ENCODE assay signal across 25 mouse cellular contexts in the genomic region with DNA sequence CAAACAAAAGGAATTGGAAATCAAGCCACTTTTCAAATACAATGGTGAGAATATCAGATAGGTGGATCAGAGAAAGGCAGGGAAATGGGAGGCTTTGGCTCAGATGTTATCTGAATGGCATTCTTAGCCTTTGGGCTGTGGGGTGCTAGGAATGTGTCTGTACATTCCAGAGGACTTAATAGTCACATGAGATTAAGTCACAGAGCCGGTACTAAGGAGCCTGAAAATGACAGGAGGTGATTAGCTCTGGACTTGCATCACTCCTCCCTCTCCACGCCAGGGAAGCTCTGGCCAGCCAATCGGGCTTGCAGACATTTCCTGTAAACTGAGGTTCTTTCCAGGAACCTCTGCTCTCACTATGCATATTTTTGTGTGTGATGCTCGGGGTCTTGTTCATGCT. TPM values are rescaled to one million over a fixed set of nuclear protein-coding genes. Genes with fewer than 3 reads are reported as not detected.
DNase-seq lines count a peak whose midpoint lies in the region; ATAC-seq and TF ChIP-seq lines count a peak whose summit lies in the region.
"Had no signal": no experiment of that assay in that cellular context is flagged by ENCODE, and none has a peak within 500 bp of the region (broad histone marks: within the 10 kb centered on the region; RNA-seq: fewer than 3 reads in every experiment).

No protein-coding gene starts in this region.

- DNase-seq in embryonic facial prominence, embryonic 11.5 days (ENCODE audit: low spot score): peak; percentile 22
- no peak for DNase-seq in embryonic facial prominence, embryonic 10.5 days (ENCODE audit: low spot score)
- peak; percentile 32 for DNase-seq in lung, embryonic 14.5 days
- DNase-seq in lung, postnatal 25 days (ENCODE audit: low spot score): no peak
- DNase-seq in R1 (ENCODE audit: low read depth, low spot score): peak; percentile 87
- DNase-seq in thymus, postnatal 0 days (ENCODE audit: low spot score): no peak
- no peak for DNase-seq in frontal cortex, postnatal 10 days (ENCODE audit: low spot score in 2 of 2)
- DNase-seq: adrenal gland, postnatal 36 days; cerebellum, adult 2 months; cerebellum, postnatal 14 days; gastrocnemius, postnatal 14 days; kidney, adult 18-20 months; kidney, postnatal 36 days; liver, postnatal 0 days; lung, postnatal 14 days; right cerebral cortex, adult 18-20 months had no signal

- no peaks in the 10 kb centered on the region for H3K4me1 ChIP-seq in embryonic facial prominence, embryonic 11.5 days (ENCODE audit: control insufficient read depth, insufficient read depth, low read length)
- peaks cover 34% of the 10 kb centered on the region for H3K4me1 ChIP-seq in embryonic facial prominence, embryonic 10.5 days
- peaks cover 8% of the 10 kb centered on the region; the same call in 1 of the 2 replicates for H3K4me1 ChIP-seq in lung, embryonic 14.5 days (ENCODE audit: insufficient read depth)
- peaks cover 9% of the 10 kb centered on the region; the same call in 1 of the 2 replicates for H3K4me1 ChIP-seq in small intestine, adult 2 months (ENCODE audit: control insufficient read depth, insufficient read depth, insufficient read length, low read length)

- H3K36me3 ChIP-seq in embryonic facial prominence, embryonic 11.5 days (replicated peaks; ENCODE audit: control insufficient read depth, insufficient read depth, low read depth, low read length): no peaks in the 10 kb centered on the region
- no peaks in the 10 kb centered on the region for H3K36me3 ChIP-seq in embryonic facial prominence, embryonic 10.5 days (replicated peaks)
- no peaks in the 10 kb centered on the region for H3K36me3 ChIP-seq in lung, embryonic 14.5 days (ENCODE audit: insufficient read depth)
- no peaks in the 10 kb centered on the region for H3K36me3 ChIP-seq in small intestine, adult 2 months (ENCODE audit: control insufficient read depth, insufficient read depth, low read length)
- H3K36me3 ChIP-seq: embryonic facial prominence, embryonic 13.5 days; liver, embryonic 12.5 days; neural tube, embryonic 12.5 days had no signal

- no peak for TF ChIP-seq POLR2A in small intestine, adult 2 months (IDR thresholded peaks at IDR 0.05; ENCODE audit: low read depth, low read length)

- ATAC-seq in embryonic facial prominence, embryonic 11.5 days (replicated peaks; ENCODE audit: insufficient number of reproducible peaks, low FRiP score, low TSS enrichment, low read depth): no peak
- no peak for ATAC-seq in lung, embryonic 14.5 days (ENCODE audit: insufficient read depth)
- ATAC-seq: forebrain, embryonic 16.5 days; liver, embryonic 12.5 days; liver, postnatal 0 days; midbrain, embryonic 16.5 days had no signal

- no peaks in the 10 kb centered on the region for H3K9me3 ChIP-seq in embryonic facial prominence, embryonic 11.5 days (replicated peaks; ENCODE audit: control insufficient read depth, low read length)
- no peaks in the 10 kb centered on the region for H3K9me3 ChIP-seq in embryonic facial prominence, embryonic 10.5 days
- H3K9me3 ChIP-seq in lung, embryonic 14.5 days (ENCODE audit: low read depth, low read length): no peaks in the 10 kb centered on the region
- H3K9me3 ChIP-seq: embryonic facial prominence, embryonic 13.5 days; liver, embryonic 12.5 days; neural tube, embryonic 12.5 days had no signal

- H3K4me3 ChIP-seq in embryonic facial prominence, embryonic 11.5 days (ENCODE audit: low read depth, low read length): no peak overlapping the region
- no peak overlapping the region for H3K4me3 ChIP-seq in embryonic facial prominence, embryonic 10.5 days
- no peak overlapping the region for H3K4me3 ChIP-seq in lung, embryonic 14.5 days (ENCODE audit: low read depth, low read length)
- no peak overlapping the region for H3K4me3 ChIP-seq in small intestine, adult 2 months (ENCODE audit: low read depth, low read length)
- H3K4me3 ChIP-seq: embryonic facial prominence, embryonic 13.5 days; erythroblast, embryonic 14.5 days; liver, embryonic 12.5 days; neural tube, embryonic 12.5 days had no signal

- no peak overlapping the region for H3K9ac ChIP-seq in embryonic facial prominence, embryonic 11.5 days (replicated peaks; ENCODE audit: low read length)
- H3K9ac ChIP-seq in lung, embryonic 14.5 days: no peak overlapping the region
- H3K9ac ChIP-seq: embryonic facial prominence, embryonic 13.5 days; hindbrain, embryonic 14.5 days; liver, embryonic 12.5 days; liver, postnatal 0 days; neural tube, embryonic 12.5 days had no signal

- no peak overlapping the region for H3K27ac ChIP-seq in embryonic facial prominence, embryonic 11.5 days (replicated peaks; ENCODE audit: low read depth, low read length)
- H3K27ac ChIP-seq in embryonic facial prominence, embryonic 10.5 days (replicated peaks): no peak overlapping the region
- H3K27ac ChIP-seq in lung, embryonic 14.5 days (ENCODE audit: low read depth): no peak overlapping the region
- peak overlapping the region; percentile 79 for H3K27ac ChIP-seq in small intestine, adult 2 months (ENCODE audit: insufficient read depth, low read depth, low read length)
- H3K27ac ChIP-seq: embryonic facial prominence, embryonic 13.5 days; hindbrain, embryonic 14.5 days; liver, embryonic 12.5 days; neural tube, embryonic 12.5 days had no signal

- WGBS in embryonic facial prominence, embryonic 11.5 days: 47% methylated on average over 4 of the region's 4 CpGs
- WGBS in embryonic facial prominence, embryonic 10.5 days: 47% methylated on average over 4 of the region's 4 CpGs
- WGBS in lung, embryonic 14.5 days: 40% methylated on average over 4 of the region's 4 CpGs
- WGBS in small intestine, adult 2 months: 38% methylated on average over 4 of the region's 4 CpGs

- TF ChIP-seq CTCF in lung, embryonic 14.5 days (IDR thresholded peaks at IDR 0.05; ENCODE audit: low read depth): no peak
- no peak for TF ChIP-seq CTCF in small intestine, adult 2 months (IDR thresholded peaks at IDR 0.05; ENCODE audit: extremely low read depth, insufficient read length, insufficient replicate concordance, low read depth, low read length)

- no peak overlapping the region for H3K4me2 ChIP-seq in embryonic facial prominence, embryonic 11.5 days (ENCODE audit: low read depth, low read length)
- no peak overlapping the region for H3K4me2 ChIP-seq in lung, embryonic 14.5 days
- H3K4me2 ChIP-seq: embryonic facial prominence, embryonic 13.5 days; hindbrain, embryonic 14.5 days; liver, embryonic 12.5 days; midbrain, embryonic 11.5 days; neural tube, embryonic 12.5 days had no signal

- no peaks in the 10 kb centered on the region for H3K27me3 ChIP-seq in embryonic facial prominence, embryonic 11.5 days (ENCODE audit: control insufficient read depth, insufficient read depth, low read length)
- no peaks in the 10 kb centered on the region; the same call in 1 of the 2 replicates for H3K27me3 ChIP-seq in embryonic facial prominence, embryonic 10.5 days (replicated peaks; ENCODE audit: low read depth, poor library complexity, severe bottlenecking)
- H3K27me3 ChIP-seq in lung, embryonic 14.5 days (ENCODE audit: insufficient read depth, low read length): no peaks in the 10 kb centered on the region
- H3K27me3 ChIP-seq in small intestine, adult 2 months (ENCODE audit: control insufficient read depth, insufficient read depth, low read length): no peaks in the 10 kb centered on the region
- H3K27me3 ChIP-seq: embryonic facial prominence, embryonic 13.5 days; neural tube, embryonic 12.5 days had no signal

RNA-seq across cellular contexts. Expression of a gene that starts 3.4 kb away (rescaled TPM):
- 11.0 and 11.5 TPM in 2 replicates for polyA plus RNA-seq in embryonic facial prominence, embryonic 11.5 days (2014; fragmentation: Nextera tagmentation; extraction: Ambion mirVana)
- 9.6 and 10.1 TPM in 2 replicates for polyA plus RNA-seq in embryonic facial prominence, embryonic 10.5 days (2016; fragmentation: Nextera tagmentation; extraction: Ambion mirVana)
- polyA plus RNA-seq in lung, embryonic 14.5 days (2014; fragmentation: Nextera tagmentation; extraction: Ambion mirVana): 7.6 and 8.9 TPM in 2 replicates
- 19.2 and 56.2 TPM in 2 replicates for polyA plus RNA-seq in small intestine, adult 2 months (2012; rRNA removed)
- polyA plus RNA-seq in thymus, postnatal 0 days (2015; fragmentation: Nextera tagmentation; extraction: Ambion mirVana): 10.2 and 11.3 TPM in 2 replicates

Comparison
In these comparisons a context has a peak if more than half of its experiments do, and no peak if none do; other contexts are left out.
1. DNase-seq: peak in embryonic facial prominence, embryonic 11.5 days (single experiment), lung, embryonic 14.5 days (single experiment) and R1 (single experiment); none in embryonic facial prominence, embryonic 10.5 days (single experiment), lung, postnatal 25 days (single experiment), thymus, postnatal 0 days (single experiment) and frontal cortex, postnatal 10 days (0 of 2).